Mouse (Mus musculus) liver, embryonic 14.5 days (tissue): ENCODE results near the gene Cd82.

Source experiments
- CTCF ChIP-seq: IDR thresholded peaks from 2 replicates; pipeline ENCODE4 v1.5.1; 2016; ENCODE audit warnings: antibody characterized with exemption, low read depth, control low read depth
- EP300 ChIP-seq: IDR thresholded peaks from 2 replicates; pipeline ENCODE4 v1.6.1; 2016; ENCODE audit warnings: antibody characterized with exemption, low read depth

GRCm38 (mm10) chr2:93404169-93404568 lies 58.8 kb downstream of the Cd82 start:
- peak; percentile 56 for TF ChIP-seq CTCF
- TF ChIP-seq EP300 = no peak
